Comparison of ENCODE assay signal across 11 mouse cellular contexts in genomic region chr4:55670258-55670657, GRCm38 (mm10).
"Had no signal": no experiment of that assay in that cellular context is flagged by ENCODE, and none has a peak within 500 bp of the region (broad histone marks: within the 10 kb centered on the region; RNA-seq: fewer than 3 reads in every experiment).

No protein-coding gene starts in this region.

- H3K27me3 ChIP-seq: intestine, embryonic 15.5 days; limb, embryonic 13.5 days; midbrain, embryonic 12.5 days had no signal

- H3K4me3 ChIP-seq: intestine, embryonic 15.5 days; limb, embryonic 13.5 days; midbrain, embryonic 12.5 days had no signal

- H3K36me3 ChIP-seq: intestine, embryonic 15.5 days; limb, embryonic 13.5 days; midbrain, embryonic 12.5 days had no signal

- ATAC-seq: intestine, embryonic 15.5 days had no signal

- H3K9ac ChIP-seq: intestine, embryonic 15.5 days; limb, embryonic 13.5 days; liver, embryonic 14.5 days; lung, embryonic 14.5 days; midbrain, embryonic 12.5 days had no signal

- H3K4me1 ChIP-seq: intestine, embryonic 15.5 days; limb, embryonic 13.5 days; midbrain, embryonic 12.5 days had no signal

- H3K4me2 ChIP-seq: intestine, embryonic 15.5 days; limb, embryonic 13.5 days; lung, embryonic 14.5 days; midbrain, embryonic 12.5 days had no signal

- DNase-seq: kidney, adult 8-10 months; kidney, postnatal 10 days; left cerebral cortex, postnatal 4 days; lung, embryonic 14.5 days; right cerebral cortex, adult 18-20 months; right cerebral cortex, postnatal 25 days; thymus, postnatal 36 days had no signal

- H3K9me3 ChIP-seq: intestine, embryonic 15.5 days; limb, embryonic 13.5 days; midbrain, embryonic 12.5 days had no signal

- H3K27ac ChIP-seq: intestine, embryonic 15.5 days; limb, embryonic 13.5 days; liver, embryonic 14.5 days; midbrain, embryonic 12.5 days had no signal
